Comparison of ENCODE assay signal across 8 mouse cellular contexts in the genomic region with DNA sequence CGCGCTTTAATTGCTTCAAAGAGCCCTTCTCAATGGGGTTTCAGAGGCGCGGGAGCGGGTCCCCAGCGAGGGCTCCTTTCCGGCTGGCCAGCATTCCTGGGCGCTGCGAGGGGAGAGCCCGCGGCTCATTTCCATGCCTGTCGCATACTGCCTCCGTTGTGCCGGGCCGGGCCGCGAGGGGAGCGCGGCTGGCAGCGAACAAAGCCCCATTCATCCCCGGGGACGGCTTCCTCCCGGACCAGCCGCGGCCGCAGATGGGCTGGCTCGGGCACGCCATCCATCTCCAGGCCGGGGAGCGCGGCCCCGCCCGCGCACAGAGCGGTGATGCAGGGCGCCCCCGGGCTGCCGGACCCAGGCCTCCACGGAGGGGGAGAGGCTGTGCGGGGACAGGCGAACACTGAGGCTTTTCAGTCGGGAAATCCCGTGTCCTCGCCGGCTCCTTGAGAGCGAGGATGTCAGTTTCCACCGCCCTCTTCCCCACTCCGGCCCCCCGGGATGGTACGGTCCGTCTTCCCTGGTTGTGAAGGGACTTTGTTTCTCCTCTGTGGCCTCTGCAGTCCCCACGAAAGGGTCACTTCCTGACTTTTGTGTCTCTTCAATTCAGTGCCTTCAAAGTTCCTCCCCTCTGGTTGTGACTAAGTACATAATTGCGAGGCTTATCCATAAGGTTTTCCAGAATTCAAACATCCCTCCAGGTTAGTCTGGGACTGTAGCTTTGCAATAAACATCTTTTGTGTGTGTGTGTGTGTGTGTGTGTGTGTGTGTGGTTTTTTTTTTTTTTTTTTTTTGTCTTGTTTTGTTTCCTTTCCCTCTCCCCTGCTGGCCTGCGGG.
DNase-seq lines count a peak whose midpoint lies in the region; ATAC-seq and TF ChIP-seq lines count a peak whose summit lies in the region.

No protein-coding gene starts in this region.

- no peak for TF ChIP-seq EP300 in lung, postnatal 0 days (IDR thresholded peaks at IDR 0.05)

- peak overlapping the region; percentile 96 for H3K27ac ChIP-seq in hindbrain, embryonic 13.5 days
- H3K27ac ChIP-seq in lung, postnatal 0 days (ENCODE audit: low read length), result peak overlapping the region; percentile 94

- WGBS in hindbrain, embryonic 13.5 days, result under 1% methylated on average over 34 of the region's 54 CpGs
- under 1% methylated on average over 51 of the region's 54 CpGs for WGBS in lung, postnatal 0 days

- peak overlapping the region; percentile 74 for H3K4me2 ChIP-seq in hindbrain, embryonic 13.5 days
- peak overlapping the region; percentile 96 for H3K4me2 ChIP-seq in lung, postnatal 0 days (replicated peaks; ENCODE audit: low read depth, low read length)

- DNase-seq in MN1 (ENCODE audit: low spot score), result peak; percentile 88
- peak; percentile 88 to 93 for DNase-seq in cerebellum, postnatal 10 days
- DNase-seq in frontal cortex, postnatal 25 days (ENCODE audit: low spot score in 2 of 2), result peak; percentile 65 to 79
- peak; percentile 86 to 93 for DNase-seq in layer of hippocampus, postnatal 14 days (ENCODE audit: low spot score in 2 of 2)
- peak; percentile 80 for DNase-seq in lung, postnatal 0 days (ENCODE audit: low spot score)
- DNase-seq in ovary, postnatal 14 days (ENCODE audit: low spot score), result peak; percentile 55
- peak; percentile 3 to 21 for DNase-seq in thymus, postnatal 10 days (ENCODE audit: low spot score in 2 of 2)

- peak overlapping the region; percentile 55 for H3K4me3 ChIP-seq in hindbrain, embryonic 13.5 days
- H3K4me3 ChIP-seq in lung, postnatal 0 days (ENCODE audit: low read depth, low read length), result peak overlapping the region; percentile 56

- peak; percentile 96 for ATAC-seq in hindbrain, embryonic 13.5 days (ENCODE audit: low FRiP score)
- ATAC-seq in lung, postnatal 0 days, result peak; percentile 74

- no peaks in the 10 kb centered on the region for H3K36me3 ChIP-seq in hindbrain, embryonic 13.5 days
- no peaks in the 10 kb centered on the region for H3K36me3 ChIP-seq in lung, postnatal 0 days (ENCODE audit: insufficient read depth, low read length)

- H3K9ac ChIP-seq in hindbrain, embryonic 13.5 days, result peak overlapping the region; percentile 89
- H3K9ac ChIP-seq in lung, postnatal 0 days (replicated peaks; ENCODE audit: low read depth), result peak overlapping the region; percentile 75

- H3K9me3 ChIP-seq in hindbrain, embryonic 13.5 days, result no peaks in the 10 kb centered on the region
- H3K9me3 ChIP-seq in lung, postnatal 0 days (ENCODE audit: low read length), result no peaks in the 10 kb centered on the region

- peaks cover 75% of the 10 kb centered on the region for H3K4me1 ChIP-seq in hindbrain, embryonic 13.5 days (replicated peaks)
- H3K4me1 ChIP-seq in lung, postnatal 0 days (ENCODE audit: insufficient read depth, low read depth, low read length), result peaks cover 17% of the 10 kb centered on the region

- TF ChIP-seq CTCF in lung, postnatal 0 days (IDR thresholded peaks at IDR 0.05), result peak; percentile 49

- no peaks in the 10 kb centered on the region for H3K27me3 ChIP-seq in hindbrain, embryonic 13.5 days
- no peaks in the 10 kb centered on the region for H3K27me3 ChIP-seq in lung, postnatal 0 days (replicated peaks; ENCODE audit: insufficient read depth, low read length)

Comparison
In these comparisons a context has a peak if more than half of its experiments do, and no peak if none do; other contexts are left out.
1. Peak in every context shown above with its lines: DNase-seq, ATAC-seq, H3K4me3 ChIP-seq and H3K27ac ChIP-seq.
2. DNase-seq: peak in every context shown above with its lines; median percentile 90 in cerebellum, postnatal 10 days; 90 in layer of hippocampus, postnatal 14 days; 88 in MN1; 80 in lung, postnatal 0 days; 72 in frontal cortex, postnatal 25 days; 55 in ovary, postnatal 14 days; 12 in thymus, postnatal 10 days.